Mouse (Mus musculus) thymus, postnatal 25 days (tissue): ENCODE measurements around the gene Nxt1.

Experiments
- DNase-seq: peaks from one replicate; pipeline ENCODE4 v3.0.0; 2022

Gene Nxt1

DNA sequence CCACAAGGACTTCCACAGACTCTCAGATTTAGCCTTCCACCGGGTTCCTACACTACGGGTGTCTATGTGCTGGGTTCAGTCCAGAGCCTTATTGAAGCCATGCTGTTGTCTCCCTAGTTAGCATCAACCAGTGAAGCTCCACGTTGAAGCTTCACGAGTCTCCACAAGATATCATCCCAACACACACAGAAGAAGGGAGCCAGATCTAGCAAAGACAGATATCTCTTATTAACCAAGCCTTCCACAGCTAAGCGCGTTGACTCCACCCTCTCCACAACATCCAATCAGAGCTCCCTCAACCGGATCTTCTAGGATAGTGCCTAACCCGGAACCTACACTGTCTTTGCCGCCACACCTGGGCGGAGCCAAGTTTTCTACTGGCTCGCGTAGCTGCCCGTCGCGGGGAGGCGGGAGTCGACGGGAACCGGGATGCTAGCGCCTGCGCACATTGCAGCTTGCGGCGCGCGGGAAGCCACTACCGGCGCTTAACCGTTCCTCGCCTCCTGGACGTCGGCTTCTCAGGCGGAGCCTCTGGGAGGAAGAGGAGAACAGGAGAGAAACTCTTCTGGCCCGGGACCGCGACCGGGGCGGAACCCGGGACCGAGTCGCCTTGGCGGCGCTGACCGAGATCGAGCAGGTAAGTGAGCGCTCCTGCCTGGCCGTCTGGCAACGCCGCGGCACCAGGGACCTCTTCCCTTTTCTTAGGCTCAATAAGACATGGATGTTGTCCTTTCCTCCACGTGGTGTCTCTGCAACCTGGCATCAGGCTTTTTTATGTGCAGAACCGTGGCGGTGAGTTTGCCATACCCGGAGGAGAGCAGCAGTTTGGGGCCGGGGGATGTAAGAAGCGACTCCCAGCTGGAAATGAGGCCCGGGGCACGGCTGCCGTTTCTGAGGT, at the start of gene Nxt1:
Gene Nxt1, plus strand, starts transcription at position 403 of the 898 bp plus-strand sequence.
- peak; percentile 100 for DNase-seq

DNA sequence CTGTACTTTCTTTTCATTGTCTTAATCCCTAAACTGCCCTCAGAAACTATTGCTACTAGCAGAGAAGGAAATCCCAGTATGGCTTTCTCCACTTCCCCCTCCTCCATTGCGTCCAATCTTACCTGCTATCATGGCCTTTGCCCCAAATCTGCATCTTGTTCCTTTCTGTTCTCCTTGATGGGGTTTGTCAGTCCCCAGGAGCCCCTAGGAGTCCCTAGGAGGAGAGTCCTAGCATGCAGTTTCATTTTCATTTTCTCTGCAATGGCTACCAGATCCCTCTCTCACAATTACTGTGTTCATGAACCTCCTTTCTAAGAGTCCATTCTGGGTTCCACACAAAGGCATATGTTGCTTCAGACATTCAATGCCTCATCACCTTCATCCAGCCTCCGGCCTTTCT, 49.3 kb upstream of the Nxt1 start:
- no peak for DNase-seq

DNA sequence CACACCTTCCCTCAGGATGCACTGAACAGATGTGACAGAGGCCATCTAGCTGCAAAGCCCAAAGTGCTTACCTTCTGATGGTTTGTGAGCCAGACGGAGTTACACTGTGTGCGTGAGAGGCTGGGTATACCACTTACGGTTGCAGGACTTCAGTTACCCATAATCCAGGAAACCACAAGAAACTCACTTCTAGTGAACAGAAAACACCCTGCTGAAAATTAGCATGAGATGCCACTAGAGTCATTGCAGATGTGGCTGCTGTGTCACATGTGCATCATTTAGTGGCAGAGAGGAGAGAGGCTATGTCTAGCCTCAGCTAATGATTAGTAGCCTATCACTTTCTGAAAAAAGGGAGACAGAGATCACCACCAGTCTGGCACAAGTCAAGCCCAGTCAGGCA, 47.9 kb upstream of the Nxt1 start:
- DNase-seq = no peak

DNA sequence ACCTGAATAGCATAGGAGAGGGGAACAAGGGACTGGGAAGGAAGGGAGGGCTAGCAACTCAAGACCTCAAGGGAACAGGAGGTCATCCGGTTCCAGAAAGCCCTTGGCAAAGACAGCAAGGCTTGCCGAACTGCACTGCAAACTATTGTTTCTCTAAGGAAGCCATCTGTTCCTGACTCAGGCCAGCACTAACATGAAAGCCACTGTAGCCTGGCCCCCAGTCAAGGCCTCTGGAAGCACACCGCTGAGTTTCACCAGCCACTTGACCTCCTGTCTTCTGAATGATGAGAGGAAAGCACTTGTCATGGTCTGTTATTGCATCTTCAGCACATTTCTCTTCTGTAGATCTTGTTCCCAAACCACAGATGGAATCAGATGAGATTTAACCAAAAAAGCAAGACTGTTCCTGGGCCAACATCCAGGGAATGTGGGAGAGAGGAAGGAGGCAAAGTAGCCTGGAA, 45.4 kb upstream of the Nxt1 start:
- no peak for DNase-seq

DNA sequence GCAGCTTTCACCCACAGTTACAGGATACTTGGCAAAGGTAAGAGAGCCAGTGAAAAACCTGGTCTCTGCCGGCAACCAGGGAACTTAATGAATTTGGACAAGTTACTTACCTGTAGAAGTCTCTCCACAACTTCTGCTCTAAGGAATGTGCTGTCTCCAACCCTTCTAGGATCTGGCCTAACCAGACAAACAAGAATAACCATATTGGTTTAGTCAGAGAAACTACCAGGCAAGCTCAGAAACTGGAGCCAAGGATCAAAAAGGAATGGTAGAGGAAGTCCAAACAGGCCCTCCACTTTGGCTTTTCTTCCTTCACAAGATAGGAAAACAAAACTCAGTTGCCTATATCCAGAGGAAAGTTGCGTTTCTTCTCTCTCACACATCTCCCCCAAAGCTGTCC, 41.4 kb upstream of the Nxt1 start:
- no peak for DNase-seq

DNA sequence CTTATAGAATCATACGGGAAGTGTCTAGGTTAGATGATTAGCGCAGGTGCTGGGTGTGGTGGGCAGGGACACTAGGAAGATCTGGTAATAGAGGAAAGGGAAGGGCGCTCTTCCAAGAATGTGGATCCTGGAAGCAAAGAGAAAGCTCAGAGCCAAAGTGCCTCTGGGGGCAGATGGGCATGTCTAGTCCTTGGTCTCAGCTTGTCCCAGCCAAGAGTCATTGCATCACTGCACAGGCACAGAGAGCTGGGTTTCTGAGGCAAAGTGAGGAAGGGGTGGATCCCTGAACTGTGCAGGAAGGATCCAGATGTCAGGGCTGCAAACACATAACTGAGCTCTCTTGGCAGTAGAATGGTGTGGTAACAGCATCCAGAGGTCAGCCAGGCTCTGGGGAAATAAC, 40.8 kb upstream of the Nxt1 start:
- no peak for DNase-seq

DNA sequence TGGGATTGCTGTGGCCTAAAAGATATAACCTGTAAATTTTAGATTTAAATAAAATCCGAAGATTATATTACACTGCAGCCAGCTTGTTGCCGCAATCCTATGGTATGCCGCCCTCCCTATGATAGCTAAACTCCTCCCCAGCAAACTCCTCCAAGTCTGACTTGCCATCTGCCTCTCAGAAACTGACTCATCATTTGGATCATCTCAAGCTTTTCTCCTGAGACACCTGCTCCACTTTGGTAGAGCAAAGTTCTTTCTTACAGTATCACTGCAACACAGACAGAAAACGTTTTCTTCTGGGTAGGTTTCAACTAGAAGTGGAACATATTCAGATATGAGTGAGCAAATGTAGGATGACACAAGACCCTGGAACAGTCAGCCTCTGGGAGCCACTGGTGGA, 37.9 kb upstream of the Nxt1 start:
- no peak for DNase-seq

DNA sequence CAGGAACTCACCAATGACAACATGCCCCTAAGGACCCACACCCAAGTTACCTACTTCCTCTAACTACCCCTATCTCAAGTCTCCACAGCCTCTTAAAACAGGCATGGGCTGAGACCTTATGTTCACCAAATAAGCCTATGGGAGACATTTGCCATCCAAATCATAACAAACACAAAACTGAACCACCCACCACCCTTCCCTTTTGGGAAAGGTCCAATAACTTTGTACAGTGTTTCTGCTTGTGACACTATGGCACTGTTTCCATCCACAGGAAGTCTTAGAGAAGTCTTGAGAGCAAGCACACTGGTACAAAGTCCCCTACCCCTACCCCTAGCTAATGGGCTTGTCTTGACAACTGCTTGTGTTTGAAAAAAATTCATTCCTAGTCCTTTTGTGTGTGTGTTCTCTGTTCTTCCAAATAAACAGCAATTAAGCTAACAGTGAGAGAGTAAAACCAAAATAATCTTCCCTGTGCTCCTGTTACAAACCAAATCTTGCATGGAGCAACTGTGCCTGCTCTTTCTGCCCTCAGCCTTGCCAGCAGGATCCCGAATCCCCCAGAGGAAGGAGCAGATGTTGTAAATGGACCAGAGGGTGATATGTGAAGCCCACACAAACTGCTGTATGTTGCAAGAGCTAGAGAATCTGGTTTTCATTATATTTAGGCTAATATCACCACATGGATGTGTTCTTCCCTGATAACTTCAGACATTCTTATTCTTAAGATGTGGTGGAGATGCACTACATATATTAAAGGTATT, 29.6 kb upstream of the Nxt1 start:
- DNase-seq = no peak

DNA sequence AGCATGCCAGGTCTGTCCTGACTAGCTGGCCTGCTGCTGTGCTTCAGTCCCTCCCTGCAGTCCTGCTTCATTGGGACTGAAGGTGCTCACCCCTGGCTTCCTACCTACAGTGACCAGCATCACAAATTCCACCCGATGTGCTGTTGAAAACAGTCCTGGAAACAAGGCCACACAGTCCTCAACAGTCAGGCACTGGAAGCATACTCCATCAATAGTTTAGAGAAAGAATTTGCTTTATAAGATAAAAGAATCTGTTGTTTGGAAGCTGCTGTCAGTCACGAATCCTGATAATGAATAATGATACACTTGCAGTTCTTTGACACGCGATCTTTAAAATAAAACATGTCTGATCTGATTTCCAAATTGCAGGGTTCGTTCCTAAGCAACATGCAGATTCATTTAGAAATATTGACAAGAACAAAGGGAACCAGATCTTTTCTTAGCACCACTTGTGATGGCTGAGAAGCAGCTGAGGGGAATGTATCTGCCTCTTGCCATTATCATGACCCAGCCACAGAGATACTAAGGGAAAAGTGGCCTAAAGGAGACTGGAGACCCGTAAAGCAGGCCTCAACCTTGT, 27.9 kb upstream of the Nxt1 start:
- DNase-seq = no peak

DNA sequence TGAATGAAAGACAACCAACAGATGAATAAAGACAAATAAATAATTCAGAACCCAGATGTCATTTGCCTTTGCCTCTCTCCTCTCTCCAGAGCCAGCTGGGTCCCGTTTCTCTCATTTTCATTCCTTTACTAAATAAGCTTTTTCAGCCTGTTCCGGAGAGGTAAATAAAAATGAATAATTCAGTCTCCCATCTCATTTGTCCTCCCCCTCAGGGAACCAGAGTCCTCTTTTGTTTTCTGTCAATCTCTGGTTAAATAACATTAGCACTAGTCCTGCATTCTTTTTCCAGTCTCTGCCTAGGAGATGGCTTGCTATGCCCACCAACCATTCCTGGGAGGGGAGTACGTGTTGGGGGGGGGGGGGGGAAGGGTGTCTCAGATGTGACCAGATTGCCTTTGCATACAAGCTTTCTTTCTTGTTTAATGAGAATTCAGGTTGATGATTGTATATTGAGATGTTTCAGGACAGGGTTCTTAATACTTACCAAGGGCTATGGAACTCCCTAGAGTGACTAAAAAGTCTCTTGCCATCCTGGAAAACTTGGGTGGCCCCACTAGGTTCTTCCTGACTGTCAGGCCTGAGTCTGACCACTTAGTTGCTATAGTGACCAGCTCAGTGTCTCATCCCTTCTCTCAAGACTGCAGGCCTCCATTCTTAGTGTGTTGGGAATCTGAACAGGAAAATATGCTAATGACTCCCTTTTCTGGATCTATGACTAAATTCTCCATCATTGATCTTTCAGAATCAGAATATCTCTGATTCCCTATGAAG, 21.6 kb upstream of the Nxt1 start:
- DNase-seq = no peak

DNA sequence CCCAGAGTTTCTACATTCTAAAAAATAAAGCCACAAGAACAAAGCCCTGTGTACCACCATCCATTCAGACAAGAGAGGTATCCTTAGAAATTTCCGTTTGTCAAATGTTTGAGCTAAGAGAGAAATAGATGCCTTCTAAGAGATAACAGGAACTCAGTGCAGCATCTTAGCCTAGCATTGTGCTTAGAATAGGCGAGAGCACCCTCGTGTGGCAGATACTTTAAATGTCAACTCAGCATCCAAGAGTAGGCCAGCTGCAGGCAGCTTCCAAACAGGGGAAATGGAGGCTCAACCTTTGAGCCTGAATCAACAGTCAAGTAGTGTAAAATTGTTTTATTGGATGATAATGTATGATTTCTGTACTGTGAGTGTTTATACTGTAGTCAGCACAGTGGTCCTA, 17.4 kb upstream of the Nxt1 start:
- peak; percentile 64 for DNase-seq

DNA sequence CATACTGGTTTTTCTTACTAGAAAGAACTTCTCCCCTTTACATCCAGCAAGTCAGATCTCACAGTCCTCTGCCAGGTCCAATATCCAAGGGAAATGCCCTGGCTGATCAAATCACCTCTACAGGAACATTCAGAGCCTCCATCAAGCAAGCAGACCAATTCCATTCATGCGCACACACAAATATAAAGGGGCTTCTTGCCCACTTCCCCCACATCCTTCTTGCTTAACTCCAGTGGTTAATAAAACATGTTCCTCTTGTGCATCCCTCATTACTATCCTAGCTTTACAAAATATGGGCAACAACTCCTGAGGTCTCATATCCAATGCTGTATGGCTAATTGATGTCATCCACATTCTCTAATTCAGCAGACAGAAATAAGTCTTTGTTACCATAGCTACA, 8.9 kb upstream of the Nxt1 start:
- no peak for DNase-seq

DNA sequence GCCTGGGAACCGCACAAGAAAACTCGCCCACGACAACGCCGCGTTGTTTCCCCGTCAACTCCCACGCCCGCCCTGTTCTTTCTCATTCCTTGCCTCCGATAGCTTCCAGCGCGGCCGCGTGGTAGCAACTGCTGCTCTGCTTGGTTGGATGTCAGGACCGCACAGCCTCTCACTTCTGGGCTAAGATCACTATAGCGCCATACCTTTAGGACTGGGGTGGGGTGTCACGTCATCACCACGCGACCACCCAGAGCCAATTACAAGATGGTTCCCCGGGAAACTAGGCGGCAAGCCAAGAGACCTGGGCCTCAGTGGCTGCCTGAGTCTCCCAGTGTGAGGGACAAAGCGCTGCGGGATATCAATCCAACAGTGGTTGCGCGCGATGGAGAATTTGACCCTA, 5.4 kb downstream of the Nxt1 start:
- no peak for DNase-seq

DNA sequence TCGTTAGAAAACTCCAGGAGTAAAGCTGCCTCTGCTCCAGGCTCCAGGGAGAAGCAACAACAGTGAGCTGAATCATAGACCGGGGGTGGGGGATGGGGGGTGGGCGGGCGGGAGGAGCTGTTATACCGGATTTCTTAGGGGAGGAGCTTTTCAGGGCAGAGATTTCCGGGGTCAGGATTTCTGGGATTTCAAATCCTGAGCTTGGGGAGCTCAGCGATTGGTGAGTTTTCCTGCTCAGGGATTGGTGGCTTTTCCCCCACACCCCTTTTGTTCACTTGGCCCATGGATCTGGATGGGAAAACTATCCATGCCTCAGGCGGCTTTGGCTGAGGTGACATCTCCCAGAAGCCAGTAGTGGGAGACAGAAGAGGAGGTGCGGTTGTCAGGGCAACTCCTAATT, 6.9 kb downstream of the Nxt1 start:
- no peak for DNase-seq

DNA sequence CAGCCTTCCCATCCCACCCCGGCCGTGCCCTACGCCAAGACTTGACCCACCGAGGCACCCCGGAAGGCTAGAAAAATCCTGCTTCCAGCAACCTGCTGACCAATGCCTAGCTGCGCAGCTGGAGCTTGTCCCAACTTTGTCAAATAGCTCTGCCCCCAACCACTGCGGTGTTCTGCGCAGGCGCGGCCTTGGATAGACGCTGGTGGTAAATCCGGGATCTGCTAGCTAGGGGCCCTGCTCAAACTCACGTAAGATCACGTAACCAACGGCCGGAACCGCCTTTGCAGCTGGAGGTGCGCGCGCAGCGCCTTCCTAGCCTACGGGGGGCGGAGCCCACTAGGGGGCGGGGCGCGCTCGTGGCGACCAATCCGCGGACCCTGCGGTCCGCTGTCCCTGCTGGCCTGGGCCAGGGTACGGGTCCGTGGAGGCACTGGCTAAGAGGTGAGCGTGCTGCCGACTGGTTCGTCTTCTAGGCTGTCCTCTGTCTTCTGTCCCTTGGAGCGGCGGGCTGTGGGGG, 8.4 kb downstream of the Nxt1 start, which contains the start of gene Gzf1:
Gene Gzf1, plus strand, starts transcription at position 249 of the 517 bp plus-strand sequence.
- DNase-seq = peak; percentile 98

DNA sequence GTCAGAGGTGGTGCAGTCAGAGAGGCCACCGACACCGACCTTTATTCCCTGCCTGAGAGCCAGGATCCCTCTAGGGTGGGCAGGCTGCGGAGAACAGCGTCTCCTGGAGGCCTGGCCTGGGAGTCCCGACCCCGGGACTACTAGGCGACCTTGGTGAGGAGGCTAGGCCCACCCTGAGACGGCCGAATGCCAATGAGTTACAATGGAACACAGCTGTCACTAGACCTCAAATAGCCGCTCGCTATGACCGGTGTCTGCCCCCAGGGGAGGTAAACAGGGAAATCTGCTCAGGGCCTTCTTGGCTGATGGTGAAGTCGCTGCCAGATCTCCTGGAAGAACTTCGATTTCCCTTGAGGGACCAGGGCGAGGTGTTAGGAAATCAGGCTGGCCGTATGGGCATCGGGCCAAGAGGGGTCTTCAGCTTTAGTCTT, 9.1 kb downstream of the Nxt1 start:
- DNase-seq = peak; percentile 62

DNA sequence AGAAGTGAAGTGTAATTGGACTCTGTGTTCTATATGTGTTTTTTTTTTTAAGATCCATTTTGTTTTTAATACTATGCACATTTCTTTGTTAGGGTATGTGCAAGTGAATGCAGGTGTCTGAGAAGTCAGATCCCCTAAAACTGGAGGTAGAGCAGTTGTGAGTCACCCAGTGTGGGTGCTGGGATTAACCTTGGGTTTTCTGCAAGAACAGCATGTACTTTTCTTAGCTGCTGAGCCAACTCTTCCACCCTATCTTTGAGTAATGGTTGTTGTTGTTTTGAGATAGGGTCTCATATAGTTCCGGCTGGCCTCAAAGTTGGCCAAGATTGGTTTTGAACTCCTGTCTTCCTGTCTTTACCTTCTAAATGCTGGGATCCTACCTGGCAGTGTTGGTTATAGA, 10.6 kb downstream of the Nxt1 start:
- DNase-seq = no peak

DNA sequence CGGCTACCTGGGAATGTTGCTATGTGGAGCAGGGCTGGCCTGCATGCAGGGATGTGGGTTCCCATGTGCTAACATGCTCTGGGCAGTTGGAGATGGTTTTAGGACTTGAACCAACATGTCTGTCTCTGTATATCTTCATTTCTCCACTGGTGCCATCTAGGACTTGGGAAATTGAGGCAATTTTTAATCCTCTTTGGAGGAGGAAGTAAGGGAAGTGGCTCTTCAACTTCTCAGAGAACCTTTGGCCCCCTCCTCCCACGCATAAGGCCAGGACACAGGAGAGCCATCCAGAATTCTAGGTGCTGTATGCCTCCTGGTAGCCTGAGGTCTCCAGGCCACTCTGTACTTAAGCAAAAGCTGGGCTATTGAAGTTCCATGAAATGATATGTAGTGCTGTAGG, 12.6 kb downstream of the Nxt1 start:
- DNase-seq = no peak

DNA sequence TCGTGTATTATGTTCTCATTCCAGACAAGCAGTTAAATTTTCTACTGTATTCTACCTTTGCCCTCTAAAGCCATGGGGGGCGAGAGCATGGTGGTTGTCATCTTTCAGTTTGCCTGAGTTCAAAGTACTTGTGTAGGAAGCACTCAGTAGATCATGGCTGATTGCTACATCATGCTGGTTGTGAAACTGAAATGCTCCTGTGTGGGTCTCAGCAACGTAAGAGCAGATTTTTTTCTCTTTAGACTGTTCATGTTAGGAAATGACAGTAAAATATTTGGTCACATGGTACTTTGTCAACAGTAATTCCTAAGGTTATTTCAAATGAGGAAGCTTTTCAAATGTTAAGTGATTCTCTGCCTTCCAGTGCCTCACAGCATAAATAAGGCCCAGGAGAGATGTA, 13.3 kb downstream of the Nxt1 start:
- no peak for DNase-seq

DNA sequence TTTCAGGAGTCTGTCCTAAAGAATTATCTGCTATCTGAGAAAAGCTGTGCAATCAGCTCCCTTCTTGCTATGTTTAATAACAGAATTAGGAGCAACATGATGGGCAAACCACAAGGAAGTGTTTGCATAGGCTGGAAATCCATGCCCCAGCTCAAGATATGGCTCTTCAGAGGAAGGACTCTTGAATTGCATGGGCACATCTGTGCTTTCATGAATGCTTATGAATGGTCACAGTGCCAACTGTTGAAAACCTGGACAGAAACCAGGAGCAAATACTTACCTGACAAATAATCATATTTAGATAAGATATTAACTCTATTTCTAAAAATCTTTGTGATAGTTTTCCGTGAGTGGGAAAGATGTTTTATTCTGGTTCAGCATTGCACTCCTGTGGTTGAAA, 14.5 kb downstream of the Nxt1 start:
- DNase-seq = no peak

DNA sequence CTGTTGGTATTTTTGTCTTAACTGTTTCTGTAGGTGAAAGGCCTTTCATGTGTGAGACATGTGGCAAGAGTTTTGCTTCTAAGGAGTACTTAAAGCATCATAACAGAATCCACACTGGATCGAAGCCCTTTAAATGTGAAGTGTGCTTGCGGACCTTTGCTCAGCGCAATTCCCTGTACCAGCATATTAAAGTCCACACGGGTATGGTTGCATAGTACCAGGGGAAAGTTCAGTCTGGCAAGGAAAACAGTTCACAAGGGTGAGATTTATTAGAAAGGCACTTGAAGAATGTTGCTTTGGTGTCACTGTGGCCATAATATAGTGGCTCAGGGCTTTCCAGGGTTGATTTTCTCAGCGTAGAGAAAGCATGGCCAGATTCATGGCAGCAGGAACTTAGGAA, 15.6 kb downstream of the Nxt1 start:
- no peak for DNase-seq

DNA sequence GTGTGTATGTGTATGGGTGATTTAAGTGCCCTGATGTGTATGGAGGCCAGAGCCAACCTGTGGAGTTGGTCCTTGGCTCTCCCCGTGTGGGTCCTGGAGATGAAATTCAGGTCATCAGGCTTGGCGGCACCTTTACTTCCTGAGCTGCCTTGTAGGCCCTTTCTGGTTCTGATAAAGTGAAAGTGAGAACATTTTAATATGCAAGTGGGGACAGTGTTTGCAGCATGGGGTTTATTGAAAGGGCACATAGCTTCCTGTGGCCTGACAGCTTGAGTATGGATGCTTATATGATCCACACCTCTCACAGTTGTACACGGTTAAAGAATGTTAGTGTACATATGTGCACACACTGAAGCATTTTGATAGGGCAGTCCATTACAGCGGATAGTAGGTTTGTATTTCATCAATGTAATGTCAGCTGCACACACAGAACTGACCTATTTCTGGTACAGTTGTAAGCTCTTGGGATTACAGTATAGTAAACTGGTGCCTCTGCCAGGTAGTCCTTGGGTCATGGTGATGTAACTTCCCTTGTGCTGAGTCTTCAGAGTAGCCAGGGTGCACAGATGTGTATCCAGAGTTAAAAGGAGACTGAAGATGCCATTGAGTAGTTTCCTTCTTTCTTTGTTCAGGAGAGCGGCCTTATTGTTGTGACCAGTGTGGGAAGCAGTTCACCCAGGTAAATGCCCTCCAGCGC, 17.2 kb downstream of the Nxt1 start:
- DNase-seq = no peak
